Mouse (Mus musculus) kidney, adult 11 months (tissue): ENCODE results near the gene Bend5.
A peak's percentile ranks its signal among the peaks of the same experiment; 100 is the strongest.

Experiments
- DNase-seq: peaks from one replicate; pipeline ENCODE4 v3.0.0; 2022

Bend5 gene

GRCm38 (mm10) chr4:111487233-111487843 lies 72.5 kb downstream of the Bend5 start:
- DNase-seq: no peak

DNA sequence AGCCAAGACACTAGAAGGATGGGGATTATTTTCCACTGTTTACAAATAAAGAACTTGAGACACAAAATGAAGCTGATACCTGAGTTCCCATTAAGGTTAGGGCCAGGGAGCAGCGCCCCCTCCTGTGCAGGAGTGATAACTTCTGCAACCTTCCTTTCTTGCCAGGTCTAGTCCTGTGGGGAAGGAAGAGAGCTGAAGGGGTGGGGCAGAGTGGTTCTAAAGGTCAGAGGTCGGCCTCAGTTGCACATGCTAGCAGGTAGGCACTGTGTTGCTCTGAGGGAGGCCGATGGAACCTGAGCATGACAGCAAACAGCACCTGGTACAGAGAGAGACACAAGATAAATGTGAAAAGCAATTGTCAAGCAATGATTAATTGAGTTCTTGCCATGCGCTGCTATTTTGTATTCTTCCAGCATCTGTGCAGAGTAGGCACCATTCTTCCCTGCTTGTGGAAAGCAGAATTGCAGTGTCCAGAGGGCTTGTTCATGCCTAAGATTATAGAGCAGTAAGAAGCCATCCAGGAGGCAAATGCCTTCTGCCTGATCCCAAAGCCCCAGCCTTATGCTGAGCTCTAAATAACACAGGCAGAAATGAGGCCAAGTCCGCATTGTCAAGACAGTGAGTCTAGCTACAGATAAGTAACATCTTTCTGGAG lies 79.1 kb downstream of the Bend5 start:
- no peak for DNase-seq

DNA sequence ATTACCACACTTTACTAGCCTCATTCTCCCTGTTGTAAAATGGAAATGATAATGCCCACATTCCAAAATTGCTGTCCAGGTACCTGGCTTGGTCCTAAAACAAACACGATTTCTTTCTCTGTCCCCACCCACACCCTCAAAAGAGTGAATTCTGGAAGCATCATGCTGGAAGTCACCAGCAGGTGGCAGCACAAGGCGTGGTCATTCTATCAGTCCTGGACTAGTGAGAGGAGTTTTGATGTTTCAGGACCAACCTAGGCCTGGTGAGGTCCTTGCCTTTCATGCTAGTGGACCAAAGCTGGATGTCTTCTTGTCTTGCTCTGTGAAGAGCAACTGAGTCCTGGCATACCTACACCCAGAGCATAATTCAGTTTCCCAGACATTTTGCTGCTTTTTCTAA lies 81.1 kb downstream of the Bend5 start:
- peak; percentile 38 for DNase-seq

DNA sequence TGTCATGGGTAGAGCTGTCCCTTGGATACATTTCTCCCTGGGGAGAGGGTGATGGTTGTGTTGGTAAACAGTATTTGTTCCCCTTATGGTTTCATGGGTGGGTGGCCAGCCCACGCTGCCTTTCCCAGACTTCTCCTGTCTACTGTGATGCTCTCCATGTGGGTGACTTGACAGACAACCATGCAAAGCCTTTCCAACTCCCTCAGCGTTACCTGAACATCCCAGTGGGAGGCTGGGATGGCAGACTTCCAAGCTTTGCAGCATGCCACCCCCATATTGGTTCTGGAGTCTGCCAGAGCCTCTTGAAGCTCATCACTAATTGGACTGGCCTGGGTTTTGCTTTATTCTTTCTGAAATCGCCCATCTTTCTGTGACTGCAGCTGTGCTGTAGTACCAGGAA lies 83.9 kb downstream of the Bend5 start:
- DNase-seq: no peak

GRCm38 (mm10) chr4:111501441-111501840 lies 86.6 kb downstream of the Bend5 start:
- DNase-seq: no peak

- DNase-seq: no peak
Observed at GRCm38 (mm10) chr4:111502965-111503727, 88.3 kb downstream of the Bend5 start.

DNA sequence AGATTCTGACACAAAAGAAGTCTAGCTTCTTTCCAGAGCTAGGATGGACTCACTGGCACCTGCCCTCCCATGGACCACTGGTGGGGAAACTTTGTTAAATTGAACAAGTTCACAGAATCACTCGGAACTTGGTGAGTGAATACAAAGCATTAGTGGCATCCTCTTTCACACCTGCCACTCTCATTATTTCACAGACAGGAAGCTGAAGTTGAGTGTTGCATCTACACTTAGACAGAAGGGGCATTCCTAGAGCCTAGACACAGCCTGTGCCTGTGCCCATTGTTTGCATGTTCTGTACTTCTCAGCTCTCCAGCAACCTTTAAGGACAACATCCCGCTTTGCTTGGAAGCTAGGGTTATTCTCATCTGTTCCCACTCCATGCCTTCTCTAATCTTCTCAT lies 90.1 kb downstream of the Bend5 start:
- DNase-seq: no peak
